Mouse (Mus musculus) ZHBTc4 (cell line): ENCODE data around the gene Ndufb4.
"Not testable (repeated sequence)": the region's sequence is repeated elsewhere in the genome, so short reads cannot be mapped to it uniquely, and the experiment has no call there.

Experiments used
- DNase-seq: peaks from one replicate; pipeline ENCODE4 v3.0.0-alpha.2; 2011; ENCODE audit warnings: low read depth, low spot score

Gene Ndufb4

DNA sequence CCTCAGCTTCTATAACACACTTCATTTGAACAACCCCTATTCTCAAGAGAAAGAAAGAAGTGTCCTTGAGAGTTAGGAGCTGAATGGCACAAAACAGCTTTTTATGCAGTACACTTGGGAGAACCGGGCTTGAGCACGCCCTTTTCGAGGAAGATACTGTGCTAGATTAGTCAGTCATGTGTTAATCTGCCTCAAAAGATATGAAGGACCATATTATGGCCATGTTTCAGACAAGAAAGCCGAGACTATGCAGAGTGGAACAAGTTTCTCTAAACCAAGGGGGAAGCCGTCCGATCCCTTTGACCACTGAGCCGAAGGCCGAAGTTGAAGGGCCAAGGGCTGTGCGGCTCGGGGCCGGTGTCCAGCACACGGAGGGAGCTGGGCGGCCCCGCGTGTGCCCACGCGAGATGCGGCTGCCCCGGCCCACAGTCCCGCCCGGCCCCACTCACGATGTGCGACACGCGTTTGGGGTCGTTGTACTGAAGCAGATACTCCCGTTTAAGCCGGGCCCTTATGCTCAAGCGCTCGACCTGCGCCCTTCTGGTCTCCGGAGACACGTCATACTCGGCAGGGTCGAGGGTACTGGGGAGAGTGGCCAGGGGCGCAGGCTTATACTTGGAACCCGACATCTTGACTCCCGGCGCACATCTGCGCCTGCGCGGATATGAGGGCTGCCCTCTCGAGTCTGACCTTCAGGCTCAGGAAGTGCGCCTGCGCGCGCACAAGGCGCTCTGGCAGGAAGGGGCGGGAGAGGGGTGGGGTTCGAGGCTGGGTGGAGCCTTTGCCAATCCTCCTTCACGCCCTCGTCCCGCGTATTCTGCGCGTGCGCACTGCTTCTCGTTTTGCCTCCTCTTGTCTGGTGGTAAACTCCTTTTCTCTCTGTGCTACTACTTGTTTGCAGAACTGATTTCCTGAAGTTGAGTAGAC, at the start of gene Ndufb4:
Gene Ndufb4 (minus strand): TSS at position 723 of the 927 bp plus-strand sequence.
- DNase-seq: peak; percentile 100

- DNase-seq: no peak
Measured at GRCm38 (mm10) chr16:37703884-37704283, 49.6 kb upstream of the Ndufb4 start.

DNA sequence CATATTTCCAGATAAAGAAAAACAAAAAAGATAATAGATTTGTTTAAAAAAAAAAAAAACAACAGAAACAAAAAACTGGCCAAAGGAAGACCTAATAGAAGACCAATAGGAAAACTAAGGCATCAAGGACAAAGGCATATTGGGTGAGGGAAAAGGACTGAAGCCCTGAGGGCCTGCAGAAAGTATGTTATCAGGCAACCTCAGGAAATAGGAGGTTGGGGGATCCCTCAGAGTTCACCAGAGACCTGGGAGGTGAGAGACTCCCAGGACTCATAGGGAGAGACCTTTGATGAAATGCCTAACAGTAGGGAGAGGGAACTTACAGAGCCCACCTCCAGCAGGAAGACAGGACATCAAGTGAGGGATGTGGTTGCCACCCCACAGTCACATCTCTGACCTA, 45.8 kb upstream of the Ndufb4 start:
- not testable (repeated sequence) for DNase-seq

GRCm38 (mm10) chr16:37698767-37699166, 44.5 kb upstream of the Ndufb4 start:
- no peak for DNase-seq

DNA sequence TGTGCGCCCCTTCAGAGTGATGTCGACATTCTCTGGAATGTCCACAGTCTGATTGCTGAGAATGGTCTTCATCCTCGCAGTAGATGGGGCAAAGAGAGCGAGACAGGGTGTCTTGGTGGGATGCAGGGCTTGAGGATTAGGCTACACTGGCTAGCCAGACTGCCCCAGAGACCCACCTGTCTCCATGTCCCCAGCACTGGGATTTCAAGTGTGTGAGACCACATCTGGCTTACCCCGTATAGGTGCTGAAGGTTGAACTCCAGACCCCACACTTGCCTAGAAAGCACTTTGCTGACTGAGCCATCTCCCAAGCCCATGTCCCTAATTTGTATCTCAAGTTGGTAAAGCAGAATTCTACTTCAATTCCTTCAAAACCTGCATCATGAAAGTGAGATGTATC, 43.0 kb upstream of the Ndufb4 start:
- DNase-seq: no peak

DNA sequence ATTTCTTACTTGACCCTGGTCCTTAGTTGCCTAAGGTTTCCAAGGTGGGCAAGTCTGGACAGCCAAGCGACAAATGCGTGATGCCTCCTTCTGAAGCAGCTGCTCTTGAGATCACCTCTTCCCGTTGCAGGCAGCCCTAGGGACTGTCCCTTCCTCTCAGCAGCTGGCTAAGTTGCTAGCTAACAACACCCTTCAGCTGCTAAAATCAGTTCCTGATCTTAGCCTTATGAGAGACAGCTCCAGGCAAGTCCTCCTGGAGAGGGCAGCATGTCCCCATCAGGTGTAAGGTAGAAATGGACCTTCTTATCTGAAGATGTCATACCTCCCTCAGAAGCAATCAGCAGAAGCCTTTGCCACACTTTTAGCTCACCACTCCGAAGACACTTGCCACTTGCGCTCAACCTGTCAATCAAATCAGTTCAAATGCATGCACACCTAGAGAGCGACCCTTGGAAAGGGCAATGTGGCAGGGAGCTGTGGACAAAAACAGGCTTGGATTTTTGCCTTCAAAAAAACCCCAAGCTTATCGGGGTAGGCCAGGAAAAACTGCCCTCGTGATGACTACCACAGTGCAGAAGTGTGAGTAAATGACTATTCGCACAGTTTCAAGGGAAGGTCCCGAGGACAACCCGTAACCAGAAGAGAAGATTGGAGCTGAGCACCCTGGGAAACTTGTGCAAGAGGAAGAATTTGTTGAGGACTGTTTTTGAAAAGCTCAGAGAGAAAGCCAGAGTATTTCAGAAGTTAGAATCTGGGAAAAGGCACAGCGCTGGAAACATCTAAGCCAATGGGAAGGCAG, 36.9 kb upstream of the Ndufb4 start:
- DNase-seq: no peak

GRCm38 (mm10) chr16:37690465-37690864, 36.2 kb upstream of the Ndufb4 start:
- DNase-seq: no peak

DNA sequence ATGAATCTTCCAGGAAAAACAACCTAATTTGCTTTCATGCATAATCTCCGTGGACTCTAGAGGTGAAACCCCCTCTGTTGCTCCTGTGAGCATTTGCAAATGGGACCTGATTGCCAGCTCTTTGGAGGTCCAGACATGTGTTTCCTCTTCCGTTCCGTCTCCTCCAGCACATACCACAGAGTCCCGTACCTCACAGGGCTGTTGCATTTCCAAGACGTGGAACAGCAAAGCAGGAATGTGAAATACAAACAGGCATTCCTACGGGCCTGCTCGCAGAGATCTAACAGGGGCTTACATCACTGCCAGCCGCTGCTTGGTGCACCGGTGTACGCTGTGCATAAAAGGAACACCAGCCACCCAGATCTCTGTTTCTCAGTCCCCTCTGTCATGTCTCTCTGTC, 35.7 kb upstream of the Ndufb4 start:
- no peak for DNase-seq

- DNase-seq: peak; percentile 40
Measured at GRCm38 (mm10) chr16:37689251-37689926, 35.1 kb upstream of the Ndufb4 start.

- peak; percentile 70 for DNase-seq
Measured at GRCm38 (mm10) chr16:37688181-37688580, 33.9 kb upstream of the Ndufb4 start.

DNA sequence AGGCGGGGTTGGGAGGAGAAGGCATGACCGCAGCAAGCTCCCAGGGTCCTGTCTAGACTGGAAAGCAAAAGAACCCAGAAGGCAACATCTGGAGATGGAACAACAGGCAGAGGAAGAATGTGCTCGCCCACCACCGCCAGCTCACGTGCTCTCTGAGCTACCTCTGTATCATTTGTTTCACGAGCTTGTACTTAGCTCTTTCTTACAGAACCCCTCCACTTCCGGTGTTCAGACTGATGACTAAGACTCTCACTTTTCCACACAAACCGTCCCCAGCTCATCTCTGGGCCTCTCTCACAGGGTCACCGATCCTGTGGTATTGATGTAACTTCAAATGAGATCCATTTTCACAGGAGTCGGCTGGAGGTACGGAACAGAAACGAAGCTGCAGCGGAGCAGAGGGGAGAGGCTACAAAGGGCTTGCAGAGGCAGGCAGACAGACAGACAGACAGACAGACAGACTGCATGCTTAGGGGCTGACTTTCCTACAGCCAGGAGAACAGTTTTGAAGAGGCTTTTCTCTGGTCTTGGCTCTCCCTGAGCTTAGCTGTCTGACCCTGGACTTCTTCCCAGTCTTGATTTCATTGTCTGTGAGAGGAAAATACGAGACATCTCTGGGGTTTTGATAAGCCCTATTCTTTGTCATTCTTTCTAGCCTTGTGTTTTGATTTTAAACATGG, 33.2 kb upstream of the Ndufb4 start:
- DNase-seq: no peak

- DNase-seq: no peak
Measured at GRCm38 (mm10) chr16:37686834-37687233, 32.6 kb upstream of the Ndufb4 start.

- peak; percentile 25 for DNase-seq
Measured at GRCm38 (mm10) chr16:37685946-37686600, 31.8 kb upstream of the Ndufb4 start.

GRCm38 (mm10) chr16:37684634-37685441, 30.6 kb upstream of the Ndufb4 start:
- peak; percentile 91 for DNase-seq

DNA sequence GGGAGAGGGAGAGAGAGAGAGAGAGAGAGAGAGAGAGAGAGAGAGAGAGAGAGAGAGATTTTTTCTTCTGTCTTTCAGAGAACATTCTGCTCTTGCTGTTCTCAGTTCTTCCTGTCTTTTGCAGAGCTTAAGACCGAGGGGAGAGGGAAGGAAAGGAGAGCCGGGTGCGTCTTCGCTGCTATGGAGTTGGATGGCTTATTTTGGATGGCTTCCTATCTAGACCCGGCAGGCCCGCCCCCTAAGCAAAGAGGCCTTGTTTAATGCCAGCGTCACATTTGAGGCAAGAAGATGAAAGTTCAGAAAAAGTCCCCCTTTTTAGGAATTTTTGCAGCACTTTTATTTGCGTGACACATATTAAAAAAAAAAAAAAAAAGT, 30.0 kb upstream of the Ndufb4 start:
- DNase-seq: no peak

- DNase-seq: peak; percentile 82
Measured at GRCm38 (mm10) chr16:37683154-37684130, 29.2 kb upstream of the Ndufb4 start.

- peak; percentile 88 for DNase-seq
Measured at GRCm38 (mm10) chr16:37682309-37682975, 28.2 kb upstream of the Ndufb4 start.

GRCm38 (mm10) chr16:37680831-37681230, 26.6 kb upstream of the Ndufb4 start:
- peak; percentile 29 for DNase-seq
